Mouse (Mus musculus): ENCODE results near the gene Pdzd2. TPM values are rescaled to one million over a fixed set of nuclear protein-coding genes. Genes with fewer than 3 reads are reported as not detected.
A peak's percentile ranks its signal among the peaks of the same experiment; 100 is the strongest.

Pdzd2 gene
- total RNA-seq (2014; fragmentation: Nextera tagmentation) (0.07 and 2.4 TPM in 2 replicates), total RNA-seq (2017) (not detected in 2 replicates)

- ATAC-seq (replicated peaks; ENCODE audit: low FRiP score, low TSS enrichment, poor library complexity, severe bottlenecking): peak; percentile 85
These were observed at the start of gene Pdzd2 for GRCm38 (mm10) chr15:12739277-12740247. TSS of gene Pdzd2 (minus strand) at chr15:12739924.

- ATAC-seq (replicated peaks; ENCODE audit: low FRiP score, low TSS enrichment, poor library complexity, severe bottlenecking): no peak
These were observed 49.7 kb upstream of the Pdzd2 start for GRCm38 (mm10) chr15:12789406-12789867.

GRCm38 (mm10) chr15:12788536-12788935 lies 48.8 kb upstream of the Pdzd2 start:
- no peak for ATAC-seq (replicated peaks; ENCODE audit: low FRiP score, low TSS enrichment, poor library complexity, severe bottlenecking)

- no peak for ATAC-seq (replicated peaks; ENCODE audit: low FRiP score, low TSS enrichment, poor library complexity, severe bottlenecking)
These were observed 42.1 kb upstream of the Pdzd2 start for GRCm38 (mm10) chr15:12781729-12782326.

GRCm38 (mm10) chr15:12781296-12781695 lies 41.6 kb upstream of the Pdzd2 start:
- no peak for ATAC-seq (replicated peaks; ENCODE audit: low FRiP score, low TSS enrichment, poor library complexity, severe bottlenecking)

GRCm38 (mm10) chr15:12774149-12774753 lies 34.5 kb upstream of the Pdzd2 start:
- no peak for ATAC-seq (replicated peaks; ENCODE audit: low FRiP score, low TSS enrichment, poor library complexity, severe bottlenecking)

GRCm38 (mm10) chr15:12770958-12771357 lies 31.2 kb upstream of the Pdzd2 start:
- ATAC-seq (replicated peaks; ENCODE audit: low FRiP score, low TSS enrichment, poor library complexity, severe bottlenecking): no peak

- ATAC-seq (replicated peaks; ENCODE audit: low FRiP score, low TSS enrichment, poor library complexity, severe bottlenecking): no peak
These were observed 27.1 kb upstream of the Pdzd2 start for GRCm38 (mm10) chr15:12766848-12767247.

- no peak for ATAC-seq (replicated peaks; ENCODE audit: low FRiP score, low TSS enrichment, poor library complexity, severe bottlenecking)
These were observed 23.4 kb upstream of the Pdzd2 start for GRCm38 (mm10) chr15:12763147-12763546.

- no peak for ATAC-seq (replicated peaks; ENCODE audit: low FRiP score, low TSS enrichment, poor library complexity, severe bottlenecking)
These were observed 22.7 kb upstream of the Pdzd2 start for GRCm38 (mm10) chr15:12762258-12762913.

- ATAC-seq (replicated peaks; ENCODE audit: low FRiP score, low TSS enrichment, poor library complexity, severe bottlenecking): no peak
These were observed 21.0 kb upstream of the Pdzd2 start for GRCm38 (mm10) chr15:12760747-12761146.

- ATAC-seq (replicated peaks; ENCODE audit: low FRiP score, low TSS enrichment, poor library complexity, severe bottlenecking): no peak
These were observed 18.7 kb upstream of the Pdzd2 start for GRCm38 (mm10) chr15:12758461-12758860.

- no peak for ATAC-seq (replicated peaks; ENCODE audit: low FRiP score, low TSS enrichment, poor library complexity, severe bottlenecking)
These were observed 18.0 kb upstream of the Pdzd2 start for GRCm38 (mm10) chr15:12757757-12758156.

GRCm38 (mm10) chr15:12753201-12753600 lies 13.5 kb upstream of the Pdzd2 start:
- ATAC-seq (replicated peaks; ENCODE audit: low FRiP score, low TSS enrichment, poor library complexity, severe bottlenecking): 0 out of 2 replicates have a peak, but pooled peaks have one; percentile 26

- ATAC-seq (replicated peaks; ENCODE audit: low FRiP score, low TSS enrichment, poor library complexity, severe bottlenecking): no peak
These were observed 11.2 kb upstream of the Pdzd2 start for GRCm38 (mm10) chr15:12750963-12751362.

GRCm38 (mm10) chr15:12749549-12750301 lies 10.0 kb upstream of the Pdzd2 start:
- no peak for ATAC-seq (replicated peaks; ENCODE audit: low FRiP score, low TSS enrichment, poor library complexity, severe bottlenecking)

- peak; percentile 50 for ATAC-seq (replicated peaks; ENCODE audit: low FRiP score, low TSS enrichment, poor library complexity, severe bottlenecking)
These were observed 2.6 kb upstream of the Pdzd2 start for GRCm38 (mm10) chr15:12742117-12742906.
